Mouse (Mus musculus) macrophage (primary cell): ENCODE measurements around the gene Siva1. TPM values are rescaled to one million over a fixed set of nuclear protein-coding genes. Genes with fewer than 3 reads are reported as not detected.

Source experiments
- H3K27ac ChIP-seq: fragments of 350-480 bp; formaldehyde crosslinking; 2 replicates; pipeline ENCODE4 v1.9.0; 2021
- H3K36me3 ChIP-seq: fragments of 350-480 bp; formaldehyde crosslinking; 2 replicates; pipeline ENCODE4 v1.9.0; 2021; ENCODE audit errors: inconsistent target
- H3K4me3 ChIP-seq: fragments of 350-480 bp; formaldehyde crosslinking; 2 replicates; pipeline ENCODE4 v1.9.0; 2021; ENCODE audit errors: inconsistent target
- H3K79me2 ChIP-seq: fragments of 350-480 bp; formaldehyde crosslinking; 2 replicates; pipeline ENCODE4 v1.9.0; 2021; ENCODE audit errors: inconsistent target
- WGBS: methylation state at CpG from one replicate; pipeline ENCODE4 v1.1.7; 2026; ENCODE audit warnings: inconsistent platforms; ENCODE audit not compliant: missing documents; 5-methylcytosine and 5-hydroxymethylcytosine counted together
- polyA plus RNA-seq: library from polyadenylated mRNA; stranded (reverse); fragments of 250-400 nt; gene quantifications from 3 replicates; pipeline ENCODE4 v1.2.4, GENCODE M21; 2018; ENCODE audit warnings: inconsistent platforms

Siva1 gene
- polyA plus RNA-seq, 1 experiment from 2014 or later, result 5.6 TPM

GRCm38 (mm10) chr12:112630029-112630428 lies 14.4 kb upstream of the Siva1 start:
- 78% methylated on average over 7 of the region's 12 CpGs for WGBS
- no peaks in the 10 kb centered on the region for H3K79me2 ChIP-seq
- no peak overlapping the region for H3K4me3 ChIP-seq
- H3K27ac ChIP-seq, result peak overlapping the region; percentile 98
- H3K36me3 ChIP-seq, result no peaks in the 10 kb centered on the region

GRCm38 (mm10) chr12:112630796-112631195 lies 13.7 kb upstream of the Siva1 start:
- H3K4me3 ChIP-seq, result no peak overlapping the region
- H3K36me3 ChIP-seq, result no peaks in the 10 kb centered on the region
- WGBS, result 95% methylated on average over 5 of the region's 5 CpGs
- no peaks in the 10 kb centered on the region for H3K79me2 ChIP-seq
- peak overlapping the region; percentile 98 for H3K27ac ChIP-seq

- Histone ChIP-seq H3K79me2 (no peaks in the 10 kb centered on the region), H3K4me3 (no peak overlapping the region), H3K36me3 (no peaks in the 10 kb centered on the region), H3K27ac (peak overlapping the region; percentile 98)
- WGBS, result 7% methylated on average over 1 of the region's 1 CpGs
Observed at GRCm38 (mm10) chr12:112631472-112631871, 13.0 kb upstream of the Siva1 start.

GRCm38 (mm10) chr12:112632084-112632777 lies 12.2 kb upstream of the Siva1 start:
- H3K4me3 ChIP-seq, result peak overlapping the region; percentile 24; the same call in 1 of the 2 replicates
- 83% methylated on average over 11 of the region's 11 CpGs for WGBS

GRCm38 (mm10) chr12:112632907-112633306 lies 11.6 kb upstream of the Siva1 start:
- Histone ChIP-seq H3K4me3 (peak overlapping the region; percentile 24; the same call in 1 of the 2 replicates), H3K36me3 (no peaks in the 10 kb centered on the region), H3K79me2 (no peaks in the 10 kb centered on the region), H3K27ac (peak overlapping the region; percentile 98)
- 18% methylated on average over 5 of the region's 5 CpGs for WGBS

More at GRCm38 (mm10) chr12:112632084-112632777, 12.2 kb upstream of the Siva1 start:
- Histone ChIP-seq H3K36me3 (no peaks in the 10 kb centered on the region), H3K79me2 (no peaks in the 10 kb centered on the region), H3K27ac (peak overlapping the region; percentile 98)

GRCm38 (mm10) chr12:112633686-112634085 lies 10.8 kb upstream of the Siva1 start:
- peak overlapping the region; percentile 98 for H3K27ac ChIP-seq
- H3K36me3 ChIP-seq, result peaks cover 6% of the 10 kb centered on the region; the same call in 1 of the 2 replicates
- WGBS, result 77% methylated on average over 9 of the region's 9 CpGs
- H3K79me2 ChIP-seq, result no peaks in the 10 kb centered on the region
- no peak overlapping the region for H3K4me3 ChIP-seq

GRCm38 (mm10) chr12:112639526-112639925 lies 5.0 kb upstream of the Siva1 start:
- no peaks in the 10 kb centered on the region for H3K79me2 ChIP-seq
- H3K4me3 ChIP-seq, result no peak overlapping the region
- 98% methylated on average over 10 of the region's 10 CpGs for WGBS
- no peak overlapping the region for H3K27ac ChIP-seq
- H3K36me3 ChIP-seq, result peaks cover 21% of the 10 kb centered on the region; the same call in 1 of the 2 replicates

- H3K36me3 ChIP-seq, result peaks cover 21% of the 10 kb centered on the region; the same call in 1 of the 2 replicates
- peaks cover 29% of the 10 kb centered on the region for H3K79me2 ChIP-seq
- H3K27ac ChIP-seq, result no peak overlapping the region
- no peak overlapping the region for H3K4me3 ChIP-seq
- 96% methylated on average over 6 of the region's 6 CpGs for WGBS
Observed at GRCm38 (mm10) chr12:112643126-112643525, 1.4 kb upstream of the Siva1 start.

- peak overlapping the region; percentile 74 for H3K4me3 ChIP-seq
- WGBS, result under 1% methylated on average over 75 of the region's 75 CpGs
- peak overlapping the region; percentile 39 for H3K27ac ChIP-seq
- peaks cover 2% of the 10 kb centered on the region; the same call in 1 of the 2 replicates for H3K36me3 ChIP-seq
- peaks cover 29% of the 10 kb centered on the region for H3K79me2 ChIP-seq
Observed at GRCm38 (mm10) chr12:112644855-112645506, 502 bp downstream of the Siva1 start.

- 56% methylated on average over 6 of the region's 6 CpGs for WGBS
- Histone ChIP-seq H3K79me2 (peaks cover 29% of the 10 kb centered on the region), H3K36me3 (0 out of 2 replicates have a peak, but pooled peaks cover 5% of the 10 kb centered on the region), H3K27ac (no peak overlapping the region), H3K4me3 (peak overlapping the region; percentile 74; the same call in 1 of the 2 replicates)
Observed at GRCm38 (mm10) chr12:112646139-112646538, 1.7 kb downstream of the Siva1 start.

- WGBS, result 57% methylated on average over 5 of the region's 5 CpGs
- no peak overlapping the region for H3K27ac ChIP-seq
- 0 out of 2 replicates have a peak, but pooled peaks cover 9% of the 10 kb centered on the region for H3K36me3 ChIP-seq
- no peak overlapping the region for H3K4me3 ChIP-seq
- H3K79me2 ChIP-seq, result peaks cover 29% of the 10 kb centered on the region
Observed at GRCm38 (mm10) chr12:112648081-112648480, 3.6 kb downstream of the Siva1 start.

- WGBS, result 86% methylated on average over 4 of the region's 5 CpGs
Observed at GRCm38 (mm10) chr12:112651778-112652439, 7.4 kb downstream of the Siva1 start.

GRCm38 (mm10) chr12:112653157-112653824 lies 8.8 kb downstream of the Siva1 start:
- H3K4me3 ChIP-seq, result no peak overlapping the region
- no peaks in the 10 kb centered on the region; the same call in 1 of the 2 replicates for H3K79me2 ChIP-seq
- no peak overlapping the region for H3K27ac ChIP-seq
- WGBS, result 69% methylated on average over 6 of the region's 7 CpGs
- peaks cover 54% of the 10 kb centered on the region for H3K36me3 ChIP-seq

More at GRCm38 (mm10) chr12:112651778-112652439, 7.4 kb downstream of the Siva1 start:
- no peak overlapping the region for H3K27ac ChIP-seq
- peaks cover 11% of the 10 kb centered on the region for H3K79me2 ChIP-seq
- no peak overlapping the region for H3K4me3 ChIP-seq
- peaks cover 40% of the 10 kb centered on the region for H3K36me3 ChIP-seq

- WGBS, result 93% methylated on average over 5 of the region's 5 CpGs
- Histone ChIP-seq H3K4me3 (no peak overlapping the region), H3K27ac (no peak overlapping the region), H3K79me2 (no peaks in the 10 kb centered on the region; the same call in 1 of the 2 replicates), H3K36me3 (peaks cover 62% of the 10 kb centered on the region)
Observed at GRCm38 (mm10) chr12:112654076-112654475, 9.6 kb downstream of the Siva1 start.
